Mouse (Mus musculus) olfactory bulb, adult 2 months (tissue): Measurements from ENCODE around the gene Plekhf1. TPM values are rescaled to one million over a fixed set of nuclear protein-coding genes. Genes with fewer than 3 reads are reported as not detected.

Source experiments
- H3K27ac ChIP-seq: fragments of 200-500 bp; 2 replicates; pipeline ENCODE4 v1.5.1; 2012; ENCODE audit warnings: low read depth, low read length; ENCODE audit not compliant: insufficient read depth
- H3K4me1 ChIP-seq: fragments of 200-500 bp; 2 replicates; pipeline ENCODE4 v1.6.1; 2012; ENCODE audit warnings: low read length; ENCODE audit not compliant: control insufficient read depth, insufficient read depth
- H3K4me3 ChIP-seq: fragments of 200-500 bp; 2 replicates; pipeline ENCODE4 v1.5.1; 2012; ENCODE audit warnings: mild to moderate bottlenecking, low read depth, low read length, moderate library complexity; ENCODE audit not compliant: insufficient read depth
- CTCF ChIP-seq: fragments of 200-500 bp; IDR thresholded peaks from 2 replicates; pipeline ENCODE4 v1.5.1; 2012; ENCODE audit warnings: low read depth, mild to moderate bottlenecking, low read length, moderate library complexity; ENCODE audit not compliant: insufficient read depth
- POLR2A ChIP-seq: fragments of 200-500 bp; IDR thresholded peaks from 2 replicates; pipeline ENCODE4 v1.6.1; 2012; ENCODE audit warnings: mild to moderate bottlenecking, low read depth, low read length, moderate library complexity; ENCODE audit not compliant: insufficient read depth
- WGBS: fragments of 180-500 bp; shearing (Covaris S2); methylation state at CpG from one replicate; pipeline ENCODE4 v1.1.7; 2018; 5-methylcytosine and 5-hydroxymethylcytosine counted together
- polyA plus RNA-seq: library from polyadenylated mRNA; stranded (reverse); fragments of >200 nt; gene quantifications from 2 replicates; pipeline ENCODE4 v1.2.4, GENCODE M21; 2012; ENCODE audit warnings: low replicate concordance; ENCODE audit not compliant: missing spikeins, insufficient read depth, insufficient read length

The Plekhf1 gene
- polyA plus RNA-seq, 1 experiment: not detected

GRCm38 (mm10) chr7:38173871-38174270 lies 53.9 kb downstream of the Plekhf1 start:
- WGBS: 22% methylated on average over 14 of the region's 14 CpGs
- H3K27ac ChIP-seq: peak overlapping the region; percentile 42; the same call in 1 of the 2 replicates
- TF ChIP-seq POLR2A: no peak
- TF ChIP-seq CTCF: no peak
- H3K4me3 ChIP-seq: peak overlapping the region; percentile 6; the same call in 1 of the 2 replicates
- H3K4me1 ChIP-seq: peaks cover 18% of the 10 kb centered on the region

GRCm38 (mm10) chr7:38167724-38168141 lies 60.1 kb downstream of the Plekhf1 start:
- Histone ChIP-seq H3K4me1 (peaks cover 8% of the 10 kb centered on the region), H3K27ac (no peak overlapping the region), H3K4me3 (no peak overlapping the region)
- WGBS: 9% methylated on average over 11 of the region's 11 CpGs
- TF ChIP-seq CTCF (no peak), POLR2A (no peak)

Other genes with a start within 250 kb of the Plekhf1 start
- gene Uri1, start 204.5 kb downstream of the Plekhf1 start, polyA plus RNA-seq: not detected in 2 replicates
- not detected in 2 replicates for gene Ccne1, start 120.5 kb downstream of the Plekhf1 start, polyA plus RNA-seq
- not detected in 2 replicates for gene 1600014C10Rik, start 44.8 kb downstream of the Plekhf1 start, polyA plus RNA-seq
- not detected in 2 replicates for gene Pop4, start 43.4 kb upstream of the Plekhf1 start, polyA plus RNA-seq